Mouse (Mus musculus) central nervous system, embryonic 11.5 days (tissue): ENCODE data around the gene Slc16a3. TPM values are rescaled to one million over a fixed set of nuclear protein-coding genes. Genes with fewer than 3 reads are reported as not detected.

ENCODE experiments used
- polyA plus RNA-seq: library from polyadenylated mRNA; depleted of rRNA; stranded (reverse); fragments of >200 nt; gene quantifications from 2 replicates; pipeline ENCODE4 v1.2.3, GENCODE M21; 2012; rRNA removed

The Slc16a3 gene
- 41.4 and 41.9 TPM in 2 replicates for polyA plus RNA-seq

DNA sequence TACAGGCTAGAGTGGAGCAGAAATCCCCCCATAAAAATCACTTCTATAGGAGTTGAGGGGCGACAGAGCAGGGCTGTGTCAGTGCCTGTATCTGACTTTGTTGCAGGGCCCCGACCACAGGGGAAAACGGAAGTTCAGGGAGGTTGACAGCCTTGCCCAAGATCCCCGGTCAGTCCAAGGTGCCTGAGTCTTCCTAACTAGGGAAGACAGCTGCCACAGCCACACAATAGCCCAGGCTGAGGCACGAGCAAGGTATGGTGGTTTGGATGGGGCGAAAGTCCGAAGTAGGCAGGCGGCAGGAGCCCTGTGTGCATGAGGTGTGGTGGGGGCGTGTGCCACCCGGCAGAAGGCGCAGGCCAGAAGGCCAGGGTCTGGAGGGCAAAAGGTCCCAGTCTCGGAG is at the start of gene Slc16a3:
Gene Slc16a3 (plus strand): TSS at position 153 of the 400 bp plus-strand sequence.

DNA sequence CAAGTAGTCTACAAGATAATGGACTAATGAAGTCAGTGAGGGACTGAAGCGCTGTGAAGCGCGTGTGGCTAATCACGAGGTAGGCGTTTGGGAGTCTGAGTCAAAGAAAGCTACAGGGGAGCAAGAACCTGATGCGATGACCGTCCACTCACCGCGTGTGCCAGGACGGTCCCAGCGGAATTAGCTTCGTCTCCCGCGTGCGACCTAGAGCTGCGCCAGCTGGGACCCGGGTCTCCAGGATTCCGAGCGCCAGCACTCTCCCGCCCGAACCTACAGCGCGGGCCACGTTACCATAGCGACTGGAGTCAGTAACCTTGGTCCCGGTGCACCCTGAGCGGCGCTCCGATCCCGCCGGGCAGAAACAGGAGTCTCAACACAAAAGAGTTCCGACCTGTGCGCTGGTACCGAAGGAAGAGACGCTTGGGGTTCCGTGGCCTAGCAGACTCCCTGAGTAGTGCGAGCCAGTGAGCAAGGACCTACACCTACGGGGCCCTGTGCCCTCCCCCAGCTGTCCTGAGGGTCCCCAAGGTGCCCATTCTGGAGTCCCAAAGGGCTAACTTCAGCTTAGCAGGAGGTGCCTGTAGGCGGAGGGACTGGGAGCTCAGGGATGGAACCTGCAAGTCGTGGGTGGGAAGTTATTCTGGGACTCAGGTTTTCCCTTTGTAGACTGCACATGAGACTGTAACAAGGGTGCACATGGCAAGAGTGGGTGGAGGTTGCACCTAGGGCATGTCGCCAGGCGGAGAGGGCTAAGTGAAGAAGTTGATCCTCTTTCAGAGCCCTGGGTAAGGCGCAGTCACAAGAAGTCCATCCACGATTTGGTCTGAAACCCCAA is 15.5 kb upstream of the Slc16a3 start, which contains the start of gene Ccdc57:
Gene Ccdc57 (minus strand): TSS at position 309 of the 835 bp plus-strand sequence.

DNA sequence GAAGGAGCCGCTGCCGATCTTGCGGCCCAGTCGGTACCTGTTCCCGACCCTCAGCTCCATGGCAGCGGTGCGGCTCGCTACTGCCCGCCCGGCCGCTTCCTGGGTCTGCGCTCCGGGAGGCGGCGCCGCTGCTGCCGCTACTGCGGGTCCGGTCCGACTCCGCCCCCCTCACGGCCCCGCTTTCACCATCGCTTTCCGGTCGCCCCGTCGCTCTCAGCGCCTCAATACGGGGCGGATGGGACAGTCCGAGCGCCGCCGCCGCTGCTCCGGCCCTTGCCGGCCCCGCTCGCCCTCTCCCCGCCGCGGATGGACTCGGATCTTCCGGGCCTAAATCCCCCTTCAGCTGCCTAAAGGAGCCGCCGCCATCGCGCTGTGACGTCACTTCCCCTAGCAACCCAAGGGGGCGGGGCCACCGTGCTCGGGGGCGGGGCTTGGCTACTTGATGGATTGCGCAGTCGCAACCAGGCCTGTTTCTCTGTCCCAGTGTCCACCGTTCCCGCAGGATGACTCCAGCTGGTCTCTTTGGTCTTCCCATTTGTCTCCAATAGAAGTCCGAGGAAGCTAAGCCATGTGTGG is 42.8 kb downstream of the Slc16a3 start, which contains the start of gene Csnk1d:
Gene Csnk1d (minus strand): TSS at position 380 of the 576 bp plus-strand sequence.

Other genes with a start within 250 kb of the Slc16a3 start
- gene Cenpx, start 234.7 kb upstream of the Slc16a3 start, polyA plus RNA-seq = 49.4 and 73.3 TPM in 2 replicates
- 68.5 and 84.3 TPM in 2 replicates for gene Lrrc45, start 234.6 kb upstream of the Slc16a3 start, polyA plus RNA-seq
- gene Rac3, start 227.0 kb upstream of the Slc16a3 start, polyA plus RNA-seq = 63.0 and 69.7 TPM in 2 replicates
- 11.3 and 14.7 TPM in 2 replicates for gene Dcxr, start 221.2 kb upstream of the Slc16a3 start, polyA plus RNA-seq
- 0.55 and 2.0 TPM in 2 replicates for gene Cbr2, start 216.4 kb upstream of the Slc16a3 start, polyA plus RNA-seq
- gene Hmga1b, start 185.7 kb upstream of the Slc16a3 start, polyA plus RNA-seq = 3.8 and 8.8 TPM in 2 replicates
- 41.7 and 45.5 TPM in 2 replicates for gene Rfng, start 164.3 kb upstream of the Slc16a3 start, polyA plus RNA-seq
- 169 and 233 TPM in 2 replicates for gene Gps1, start 164.2 kb upstream of the Slc16a3 start, polyA plus RNA-seq
- 52.1 and 79.3 TPM in 2 replicates for gene Dus1l, start 152.1 kb upstream of the Slc16a3 start, polyA plus RNA-seq
- gene Fasn, start 123.9 kb upstream of the Slc16a3 start, polyA plus RNA-seq = 227 and 256 TPM in 2 replicates
- 6.2 and 6.9 TPM in 2 replicates for gene Ccdc57, start 15.6 kb upstream of the Slc16a3 start, polyA plus RNA-seq
- gene Csnk1d, start 42.9 kb downstream of the Slc16a3 start, polyA plus RNA-seq = 140 and 150 TPM in 2 replicates
- 0.10 TPM in 1 of 2 replicates, not detected in the other for gene Cd7, start 90.9 kb downstream of the Slc16a3 start, polyA plus RNA-seq
- gene Sectm1b, start 115.1 kb downstream of the Slc16a3 start, polyA plus RNA-seq = 0.06 TPM in 1 of 2 replicates, not detected in the other
- gene Sectm1a, start 132.7 kb downstream of the Slc16a3 start, polyA plus RNA-seq = 0.05 TPM in 1 of 2 replicates, not detected in the other
- 0.06 TPM in 1 of 2 replicates, not detected in the other for gene Tex19.2, start 170.2 kb downstream of the Slc16a3 start, polyA plus RNA-seq
- gene Tex19.1, start 197.7 kb downstream of the Slc16a3 start, polyA plus RNA-seq = 0.02 and 0.15 TPM in 2 replicates
- gene Uts2r, start 211.8 kb downstream of the Slc16a3 start, polyA plus RNA-seq = 0.48 TPM in 1 of 2 replicates, not detected in the other